Mouse (Mus musculus) T-helper 1 cell (primary cell): ENCODE results near the gene Apbb2.

Experiments
- in situ Hi-C: fragments of 300-600 bp; cut with MboI, MseI; formaldehyde crosslinking; loops from one replicate; pipeline ENCODE4 v1.15.1; 2025; ENCODE audit warnings: high pct_unique_total_duplicates

Apbb2 gene

DNA sequence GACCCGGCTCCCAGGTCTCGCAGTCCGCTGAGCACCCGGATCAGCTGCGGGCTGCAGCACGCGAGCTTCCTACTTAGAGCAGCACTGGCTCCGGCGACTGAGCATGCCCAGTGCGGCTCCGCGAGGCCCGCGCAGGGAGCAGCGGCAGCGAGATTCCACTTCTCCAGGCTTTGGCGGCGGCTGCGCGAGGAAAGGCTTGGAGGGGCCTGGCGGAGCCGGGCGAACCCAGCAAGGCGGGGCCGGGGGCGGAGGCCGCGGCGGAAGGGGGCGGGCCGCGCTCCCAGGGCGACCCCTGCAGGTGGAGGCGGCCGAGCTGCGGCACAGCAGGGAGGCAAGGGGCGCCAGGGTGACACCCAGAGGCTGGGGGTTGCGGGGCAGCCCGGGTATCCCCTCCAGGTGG is at the start of gene Apbb2:
Gene Apbb2, minus strand, starts transcription at position 188 of the 400 bp plus-strand sequence.
- in situ Hi-C loops = no loop called here

DNA sequence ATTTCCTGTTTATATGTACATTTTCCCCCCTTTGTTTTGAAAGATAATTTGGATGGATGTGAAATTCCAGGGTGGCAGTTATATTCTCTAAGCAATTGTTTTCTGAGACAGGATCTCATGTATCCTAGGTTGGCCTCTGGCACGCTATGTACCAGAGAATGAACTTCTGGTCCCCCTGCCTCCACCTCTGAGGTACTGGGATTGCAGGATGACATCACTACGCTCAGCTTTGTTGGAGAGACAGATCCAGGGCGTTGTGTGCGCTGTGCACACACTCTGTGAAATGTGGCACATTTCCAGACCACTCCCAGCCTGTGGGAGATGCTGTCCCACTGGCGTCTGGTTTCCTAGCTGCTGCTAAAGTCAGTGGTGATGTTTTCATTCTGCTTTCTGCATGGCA is 35.6 kb upstream of the Apbb2 start:
- in situ Hi-C loops = no loop called here

DNA sequence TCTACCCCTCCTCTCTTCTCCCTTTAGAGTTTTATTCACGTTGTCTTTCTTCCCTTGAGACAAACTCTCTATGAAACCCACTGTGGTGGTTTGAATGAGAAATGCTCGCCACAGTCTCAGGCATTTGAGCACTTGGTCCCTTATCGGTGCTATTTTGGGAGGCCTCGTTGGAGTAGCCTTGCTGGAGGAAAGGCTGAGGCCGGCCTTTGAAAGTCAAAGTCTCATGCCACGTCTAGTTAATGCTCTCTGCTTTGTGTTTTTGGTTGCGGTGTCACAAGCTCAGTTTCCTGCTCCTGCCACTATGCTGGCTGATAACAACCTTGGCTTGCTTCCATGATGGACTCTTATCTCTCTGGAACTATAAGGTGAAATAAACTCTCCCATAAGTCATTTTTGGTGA is 28.9 kb upstream of the Apbb2 start:
- in situ Hi-C loops = no loop called here

DNA sequence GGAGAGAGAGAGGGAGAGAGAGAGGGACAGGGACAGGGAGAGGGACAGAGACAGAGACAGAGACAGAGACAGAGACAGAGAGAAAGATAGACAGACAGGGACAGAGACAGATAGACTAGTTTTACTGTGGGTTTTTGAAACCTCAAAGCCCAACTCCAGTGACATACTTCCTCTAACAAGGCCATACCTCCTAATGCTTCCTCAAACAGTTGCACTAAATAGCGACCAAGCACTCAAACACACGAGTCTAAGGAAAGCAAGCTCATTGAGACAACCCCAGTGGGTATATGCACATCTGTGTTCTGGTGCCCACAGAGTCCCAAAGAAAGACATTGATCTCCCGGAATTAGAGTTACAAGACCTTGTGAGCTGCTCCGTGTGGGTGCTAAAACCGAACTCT is 24.7 kb upstream of the Apbb2 start:
- in situ Hi-C loops = no loop called here

DNA sequence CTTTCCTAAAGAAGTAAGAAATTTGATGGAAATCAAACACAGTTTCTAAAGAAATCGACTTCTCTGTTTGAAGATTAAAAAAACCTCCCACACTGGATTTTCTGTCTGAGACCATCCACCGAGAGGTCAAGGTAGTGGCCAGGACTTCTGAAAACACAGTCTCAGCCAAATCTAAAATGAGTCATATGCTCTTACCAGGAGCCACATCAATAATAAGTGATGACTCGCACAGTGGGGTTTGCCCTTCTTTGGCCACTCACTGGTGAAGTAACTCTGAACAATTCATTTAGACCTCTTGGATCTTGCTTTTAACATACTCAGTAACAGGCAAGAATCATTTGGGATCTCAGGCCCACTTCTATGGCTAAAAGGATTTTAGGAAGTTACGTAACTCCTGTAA is 23.6 kb upstream of the Apbb2 start:
- in situ Hi-C loops = no loop called here

DNA sequence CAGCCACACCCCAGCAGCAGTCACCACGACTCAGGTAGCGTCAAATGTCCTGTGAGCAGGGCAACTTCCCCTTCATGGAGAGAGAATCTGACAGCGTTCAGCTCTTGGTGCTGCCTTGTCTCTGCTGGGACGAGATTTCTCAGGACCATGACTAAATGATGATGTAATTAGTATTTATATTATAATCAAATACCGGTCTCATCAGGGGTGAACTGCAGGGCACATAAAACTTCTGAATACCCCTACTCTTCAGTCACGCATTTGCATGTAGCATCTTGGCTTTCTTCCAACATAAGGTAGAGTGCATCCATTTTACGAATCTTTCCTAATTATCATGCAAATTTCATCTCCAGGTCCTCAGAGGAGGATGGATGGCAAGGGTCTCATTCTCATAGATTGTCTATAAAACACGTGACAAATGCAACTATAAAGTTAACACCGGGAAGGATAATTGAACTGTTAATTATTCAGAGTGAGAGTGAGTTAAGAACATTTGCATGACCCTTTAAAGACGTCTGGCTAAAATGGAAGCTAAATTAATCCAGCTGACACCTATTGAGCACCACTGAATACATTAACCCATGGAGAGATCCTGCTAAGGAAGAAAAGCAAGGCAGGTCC is 17.0 kb upstream of the Apbb2 start:
- in situ Hi-C loops = loop anchor here (10.0 kb wide), 1 partner anchor 211 kb away; no protein-coding TSS in a partner anchor

DNA sequence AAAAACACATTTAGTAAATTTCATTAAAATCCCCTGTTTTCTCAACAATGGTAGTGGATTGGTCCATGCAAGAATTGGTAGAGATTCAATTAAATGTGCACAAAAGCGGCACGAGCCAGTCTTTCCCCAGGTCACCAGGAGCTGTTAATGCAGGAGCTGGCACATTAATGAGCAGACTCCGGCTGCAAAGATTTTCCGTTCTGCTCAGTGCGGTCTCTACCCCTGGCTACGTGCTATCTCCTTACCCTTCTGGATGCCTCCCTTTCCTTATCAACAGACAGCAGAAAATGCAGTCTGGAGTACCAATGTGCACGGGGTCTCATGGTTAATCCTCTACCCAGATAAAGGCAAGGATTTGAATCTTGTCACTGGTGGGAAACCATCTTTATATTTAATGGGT is 9.2 kb upstream of the Apbb2 start:
- in situ Hi-C loops = no loop called here

DNA sequence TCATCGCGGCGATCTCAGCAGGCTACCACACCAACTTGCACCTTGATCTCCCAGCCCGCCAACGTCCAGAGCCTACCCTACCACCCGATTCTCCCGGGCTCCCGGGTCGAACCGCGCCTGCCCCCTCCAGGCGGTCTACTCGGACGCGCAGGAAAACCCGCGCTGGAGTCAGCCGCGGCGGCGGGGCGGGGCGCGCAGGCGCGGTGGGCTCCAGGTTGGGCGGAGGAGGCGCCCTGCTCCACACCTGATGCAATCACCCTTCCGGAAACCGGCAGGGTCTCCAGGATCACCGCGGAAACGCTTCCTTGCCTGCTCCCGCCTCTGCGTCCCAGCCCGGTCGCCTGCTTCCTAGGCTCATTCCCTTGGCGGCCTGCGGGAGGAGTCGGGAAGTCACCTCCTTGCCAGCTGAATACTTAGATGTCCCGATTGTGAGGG is 1.6 kb upstream of the Apbb2 start:
- in situ Hi-C loops = no loop called here

DNA sequence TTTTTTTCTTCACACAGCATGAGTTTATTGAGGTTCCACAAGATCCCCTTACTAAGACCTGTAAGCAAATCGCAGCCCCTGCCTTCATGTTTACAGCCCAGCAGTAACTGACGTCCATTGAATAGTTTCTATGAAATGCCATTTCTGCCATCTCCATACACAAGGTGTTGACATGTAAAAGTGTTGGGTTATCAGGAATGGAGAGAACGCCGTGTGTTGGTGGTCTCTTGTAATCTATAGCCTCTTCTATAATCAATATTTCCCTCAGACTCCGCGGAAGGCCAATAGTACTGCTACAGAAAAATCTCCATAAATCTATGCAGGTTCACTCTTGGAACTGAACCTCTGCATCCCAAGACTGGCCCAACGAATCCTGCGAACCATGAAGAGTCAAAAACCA is 1.1 kb upstream of the Apbb2 start:
- in situ Hi-C loops = no loop called here

DNA sequence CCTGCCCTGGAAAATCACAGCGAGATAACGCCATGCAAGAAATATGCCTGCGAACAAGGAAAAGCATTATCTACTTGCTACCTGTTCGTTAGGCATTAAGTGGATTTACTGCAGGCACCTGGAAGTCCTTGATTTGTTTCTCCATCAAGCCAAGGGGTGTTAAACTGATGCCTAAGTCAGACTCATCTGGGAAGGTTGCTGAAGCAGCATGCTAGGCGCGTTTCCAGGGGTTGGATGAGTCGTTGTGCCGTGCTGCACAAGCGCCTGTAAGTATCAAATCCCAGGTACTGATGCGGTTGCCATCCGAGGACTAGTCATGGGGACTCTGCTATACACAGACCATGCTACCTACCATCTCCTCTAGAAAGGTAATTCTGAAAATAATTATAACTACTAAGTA is 611 bp upstream of the Apbb2 start:
- in situ Hi-C loops = no loop called here

DNA sequence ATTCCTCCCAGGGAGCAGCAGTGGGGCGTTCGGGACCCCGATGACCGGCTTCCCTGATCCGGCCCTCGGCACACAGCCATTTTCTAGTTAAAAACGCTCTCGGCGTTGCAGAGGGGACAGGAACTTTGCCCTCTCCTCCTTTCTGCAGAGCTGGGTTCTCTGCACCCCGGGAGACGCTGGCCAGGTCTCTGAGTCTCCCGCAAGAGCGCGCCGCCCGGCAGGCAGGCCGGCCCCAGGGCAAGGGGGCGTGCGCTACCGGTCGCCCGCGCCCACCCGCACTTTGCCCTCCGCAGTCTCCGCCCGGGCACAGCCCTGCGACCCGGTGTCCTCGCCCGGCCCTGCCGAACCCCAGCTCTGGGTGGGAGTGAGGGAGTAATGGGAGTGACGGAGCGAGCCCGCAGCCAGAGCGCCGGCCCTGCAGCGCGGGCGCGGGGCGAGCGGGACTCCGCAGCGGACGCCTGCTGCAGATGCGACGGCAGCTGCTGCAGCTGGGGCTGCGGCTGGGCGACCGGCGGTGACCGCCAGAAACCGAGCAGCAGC is 593 bp downstream of the Apbb2 start:
- in situ Hi-C loops = no loop called here

DNA sequence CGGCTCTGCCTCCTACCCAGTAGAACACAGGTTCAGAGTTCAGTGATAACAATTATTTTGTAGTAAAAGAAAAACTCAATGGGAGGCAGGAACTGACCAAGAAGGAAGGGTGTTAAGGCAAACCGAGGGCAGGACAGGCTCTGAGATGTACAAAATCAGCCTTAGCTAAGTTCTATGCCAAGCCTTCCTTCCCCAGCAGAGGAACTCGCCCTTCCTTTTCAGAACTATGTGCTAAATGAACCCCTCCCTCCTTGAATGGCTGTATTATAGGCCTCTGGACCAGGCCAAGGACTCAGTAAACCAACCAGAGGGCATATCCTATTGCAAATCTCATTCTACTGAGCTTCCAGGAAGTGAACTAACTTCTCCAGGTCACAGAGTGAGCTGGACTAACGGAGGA is 3.6 kb downstream of the Apbb2 start:
- in situ Hi-C loops = no loop called here

DNA sequence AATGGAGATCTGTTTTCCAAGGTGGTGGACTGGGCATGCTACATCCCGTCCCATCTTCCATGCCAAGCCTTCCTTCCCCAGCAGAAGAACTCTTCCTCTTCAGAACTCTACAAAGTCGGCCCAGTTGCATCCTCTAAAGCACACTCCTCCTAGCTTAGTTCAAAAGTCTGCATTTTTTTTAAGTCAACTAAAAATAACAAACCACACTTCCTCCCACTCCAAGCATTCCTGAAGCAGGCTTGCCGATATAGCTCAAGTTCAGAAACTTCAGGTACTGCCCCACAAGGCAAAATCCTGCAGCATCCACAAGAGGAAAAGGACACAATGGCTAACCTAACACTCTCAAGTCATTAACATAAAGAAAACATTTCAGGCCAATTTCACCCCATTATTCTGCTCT is 4.9 kb downstream of the Apbb2 start:
- in situ Hi-C loops = no loop called here

DNA sequence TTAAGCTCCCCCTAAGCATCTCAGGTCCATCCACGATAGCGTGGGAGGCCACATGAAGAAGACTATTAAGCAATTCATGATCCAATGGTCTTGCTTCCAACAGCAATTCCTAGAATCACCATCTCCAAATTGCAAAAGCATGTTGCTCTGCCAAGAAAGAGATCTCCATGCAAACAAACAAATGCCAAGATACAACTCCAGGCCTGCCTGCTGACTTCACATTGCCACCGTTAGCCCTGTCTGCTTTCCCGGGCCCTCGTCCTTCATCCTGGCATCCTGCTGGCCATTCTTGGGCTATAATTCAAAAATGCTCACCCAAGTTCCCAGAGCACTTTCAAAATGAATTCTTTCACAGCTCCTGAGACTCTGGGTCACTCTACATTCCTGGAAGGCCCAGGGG is 5.6 kb downstream of the Apbb2 start:
- in situ Hi-C loops = no loop called here

DNA sequence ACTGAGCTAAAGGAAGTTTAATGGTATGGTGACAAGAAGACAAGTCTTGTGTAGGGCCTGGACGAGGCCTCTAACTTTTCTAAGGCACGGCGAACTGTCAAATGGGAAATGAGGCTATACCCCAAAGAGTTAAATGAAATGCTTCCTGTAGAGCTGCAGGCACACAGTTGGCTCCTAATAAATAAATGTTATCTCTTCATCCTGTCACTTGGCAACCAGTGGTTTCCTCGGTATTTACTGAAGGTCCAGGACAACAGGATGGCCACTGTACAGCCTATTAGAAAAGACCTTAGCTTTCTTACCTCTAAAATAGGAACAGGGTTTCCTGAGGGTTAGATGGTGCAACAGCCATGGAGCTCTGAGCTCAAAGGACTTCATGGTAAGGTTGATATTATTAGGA is 6.7 kb downstream of the Apbb2 start:
- in situ Hi-C loops = no loop called here

DNA sequence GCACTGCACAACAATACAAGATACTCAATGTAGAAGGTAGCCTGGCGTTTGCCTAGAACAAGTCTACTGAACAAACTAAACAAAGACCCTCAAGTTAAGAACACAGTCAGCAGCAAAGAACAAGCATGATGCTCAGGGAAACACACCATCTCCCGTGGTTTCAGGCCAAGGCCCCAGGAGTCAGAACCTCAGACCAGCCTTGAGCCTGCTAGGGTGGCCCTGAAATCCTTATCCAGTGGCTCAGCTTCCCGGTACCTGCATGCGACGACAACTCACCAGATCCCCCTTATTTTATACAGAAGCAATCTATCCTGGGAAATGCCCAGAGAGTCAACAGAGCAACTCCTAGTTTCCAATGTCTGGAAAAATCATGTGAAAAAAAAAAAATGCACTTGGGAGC is 7.2 kb downstream of the Apbb2 start:
- in situ Hi-C loops = no loop called here

DNA sequence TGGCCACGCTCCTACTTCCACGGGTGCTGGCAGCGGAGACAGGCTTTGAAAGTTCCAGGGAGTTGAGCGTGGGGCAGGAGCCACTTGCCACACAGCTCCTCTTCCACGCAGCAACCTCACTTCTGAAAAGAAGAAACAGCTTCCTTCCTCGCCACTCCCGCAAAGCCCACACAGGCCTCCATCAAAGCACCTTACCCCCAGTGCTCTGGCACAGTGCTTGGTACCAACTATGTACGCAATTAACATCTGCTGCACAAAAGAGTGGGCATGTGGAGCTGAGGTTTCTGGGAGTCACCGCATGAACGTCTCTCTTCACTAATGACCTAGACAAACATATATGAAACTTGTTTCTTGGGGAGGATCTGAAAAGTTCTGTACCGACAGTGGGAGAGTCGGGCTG is 8.3 kb downstream of the Apbb2 start:
- in situ Hi-C loops = no loop called here

DNA sequence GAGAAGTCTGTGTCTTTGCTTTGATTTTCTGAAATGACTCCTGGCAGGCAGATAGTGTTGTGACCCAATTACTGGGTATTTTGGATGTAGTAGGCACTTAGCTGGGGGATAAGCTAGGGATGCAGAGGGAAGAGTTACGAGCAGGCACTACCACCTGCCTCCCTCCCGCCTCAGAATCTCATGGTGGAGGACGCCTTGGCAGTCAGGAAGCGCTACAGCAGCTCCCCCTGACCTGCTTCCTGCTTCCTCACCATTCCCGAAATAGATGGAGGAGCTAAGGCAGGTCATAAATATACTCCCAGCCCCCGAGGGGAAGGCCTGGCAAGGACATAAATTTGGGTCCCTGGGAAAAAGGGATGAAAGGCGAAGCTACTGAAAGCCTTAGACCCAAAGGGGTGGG is 9.3 kb downstream of the Apbb2 start:
- in situ Hi-C loops = no loop called here

DNA sequence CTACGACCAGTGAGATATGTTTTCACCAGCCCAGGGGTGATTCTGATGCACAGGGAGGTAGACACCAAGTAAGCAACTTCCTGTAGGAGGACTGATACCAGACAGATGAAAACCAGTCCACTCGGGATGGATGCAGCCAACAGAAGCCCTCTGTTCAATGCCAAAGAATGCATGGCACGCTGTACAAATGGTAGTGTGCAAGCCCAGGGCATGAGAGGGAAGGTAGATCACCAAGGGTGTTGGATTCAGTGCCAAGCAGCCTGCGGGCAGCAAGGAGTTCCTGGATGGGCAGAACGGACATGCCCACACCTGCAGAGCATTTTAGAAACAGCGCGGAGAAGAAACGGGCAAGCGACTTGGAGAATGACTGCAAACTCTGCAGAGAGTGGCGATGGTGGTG is 10.8 kb downstream of the Apbb2 start:
- in situ Hi-C loops = no loop called here

DNA sequence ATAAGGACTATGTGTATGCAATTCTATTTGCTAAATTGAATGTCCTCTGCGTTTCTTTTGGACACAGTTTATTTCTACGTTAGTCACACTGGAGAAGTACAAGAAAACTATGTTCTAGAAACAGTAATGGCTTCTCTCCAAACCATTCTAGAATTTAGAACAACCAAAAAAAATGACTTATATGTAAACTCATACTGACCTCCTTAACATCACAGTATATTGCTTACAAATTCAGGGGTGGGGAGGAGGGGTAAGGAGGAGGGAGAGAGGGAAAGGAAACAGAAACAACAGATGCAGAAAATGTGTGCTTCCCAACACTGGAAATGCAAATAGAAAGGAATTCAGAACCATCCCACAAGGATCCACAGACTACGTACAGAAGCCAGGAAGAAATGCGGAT is 11.4 kb downstream of the Apbb2 start:
- in situ Hi-C loops = no loop called here

DNA sequence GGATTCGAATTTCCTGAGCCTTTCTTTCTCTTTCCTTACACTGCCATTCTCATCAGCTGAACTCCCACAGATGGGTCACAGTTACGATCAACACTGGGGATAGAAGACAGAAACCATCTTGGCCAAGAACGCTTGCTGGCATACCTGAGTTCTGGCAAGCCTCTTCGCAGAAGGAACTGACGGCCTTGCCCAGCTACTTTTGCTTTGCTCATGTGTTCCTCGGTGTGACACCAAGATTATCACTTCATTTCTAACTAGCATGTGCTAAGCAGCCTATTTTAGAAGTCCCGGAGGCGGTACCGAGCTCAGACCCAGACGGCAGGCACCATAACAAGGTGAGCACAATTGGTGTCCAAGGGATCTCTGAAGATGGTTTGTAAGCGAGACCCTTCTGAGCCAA is 12.9 kb downstream of the Apbb2 start:
- in situ Hi-C loops = no loop called here

DNA sequence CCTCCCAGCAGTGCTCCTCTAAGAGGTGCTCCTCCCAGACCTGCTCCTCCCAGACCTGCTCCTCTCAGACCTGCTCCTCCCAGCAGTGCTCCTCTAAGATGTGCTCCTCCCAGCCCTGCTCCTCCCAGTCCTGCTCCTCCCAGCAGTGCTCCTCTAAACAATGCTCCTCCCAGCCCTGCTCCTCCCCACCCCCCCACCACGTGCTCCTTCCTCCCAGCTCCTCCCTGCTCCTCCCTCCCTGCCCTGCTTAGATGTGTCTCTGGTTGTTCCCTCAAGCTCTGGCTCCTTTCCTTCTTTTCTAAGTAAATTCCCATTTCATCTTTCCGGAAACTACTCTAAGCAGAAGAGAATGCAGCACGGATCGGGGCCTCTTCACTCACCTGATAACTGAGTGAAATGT is 14.2 kb downstream of the Apbb2 start:
- in situ Hi-C loops = no loop called here

DNA sequence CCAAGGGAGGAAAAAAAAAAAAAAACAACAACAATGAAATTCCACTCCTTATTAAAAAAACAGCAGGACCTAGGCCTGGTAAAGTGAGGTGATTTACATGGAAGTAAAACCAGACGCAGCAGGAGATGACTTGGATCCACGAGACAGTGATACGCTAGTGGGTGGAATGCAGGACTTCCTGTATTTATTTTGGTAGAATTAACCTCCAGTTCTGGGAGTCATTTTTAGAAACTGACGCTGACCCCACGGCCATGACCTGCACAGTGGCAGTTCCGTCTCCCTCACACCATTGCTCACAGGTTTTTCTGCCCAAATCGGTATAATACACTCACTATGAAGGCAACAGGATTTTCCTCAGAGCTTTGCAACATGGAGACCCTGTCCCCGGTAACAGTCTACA is 14.8 kb downstream of the Apbb2 start:
- in situ Hi-C loops = no loop called here

DNA sequence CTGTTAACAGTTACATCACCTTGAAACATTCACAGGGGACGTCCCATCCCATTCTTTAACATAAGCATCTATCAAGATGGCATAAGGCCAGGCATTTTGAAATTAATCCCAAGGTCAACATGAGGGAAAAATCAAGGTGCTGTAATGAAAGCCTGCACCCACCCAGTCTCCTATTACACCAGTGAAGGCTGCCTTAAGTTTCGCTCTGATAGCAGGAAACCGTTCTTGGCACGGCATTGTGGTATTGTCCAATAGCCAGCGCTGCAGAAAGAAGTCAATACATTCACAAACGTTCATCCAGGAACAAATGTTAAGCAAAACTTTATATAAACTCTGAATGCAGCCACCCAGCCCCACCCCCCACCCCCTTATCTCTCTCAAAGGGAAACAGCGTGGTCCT is 15.4 kb downstream of the Apbb2 start:
- in situ Hi-C loops = no loop called here
